Mouse (Mus musculus) forebrain, embryonic 14.5 days (tissue): ENCODE results near the gene Sik3. TPM values are rescaled to one million over a fixed set of nuclear protein-coding genes. Genes with fewer than 3 reads are reported as not detected.

Experiments
- ATAC-seq: fragments of 200-750 bp; cut with Nextera tagmentation; 2 replicates; pipeline ENCODE4 v1.8.0; 2017; ENCODE audit warnings: mild to moderate bottlenecking, moderate library complexity
- DNase-seq: peaks from one replicate; pipeline ENCODE4 v3.0.0-alpha.2; 2015; ENCODE audit warnings: low spot score
- H3K27ac ChIP-seq: fragments of 300-500 bp; sonication (generic); 2 replicates; pipeline ENCODE4 v1.5.1; 2014; ENCODE audit warnings: low read depth, mild to moderate bottlenecking, control low read depth, low read length, moderate library complexity
- H3K27me3 ChIP-seq: fragments of 300-500 bp; sonication (generic); replicated peaks from 2 replicates; pipeline ENCODE4 v1.6.1; 2014; ENCODE audit warnings: low read length, control low read depth, mixed read lengths; ENCODE audit not compliant: control insufficient read depth, insufficient read depth
- H3K36me3 ChIP-seq: fragments of 300-500 bp; sonication (generic); 2 replicates; pipeline ENCODE4 v1.6.1; 2014; ENCODE audit warnings: low read length, control low read depth; ENCODE audit not compliant: control insufficient read depth, insufficient read depth
- H3K4me1 ChIP-seq: fragments of 300-500 bp; sonication (generic); 2 replicates; pipeline ENCODE4 v1.6.1; 2014; ENCODE audit warnings: antibody characterized with exemption, low read length, control low read depth; ENCODE audit not compliant: control insufficient read depth, insufficient read depth
- H3K4me2 ChIP-seq: fragments of 300-500 bp; sonication (generic); 2 replicates; pipeline ENCODE4 v1.6.1; 2014; ENCODE audit warnings: mild to moderate bottlenecking, control low read depth, low read length
- H3K4me3 ChIP-seq: fragments of 300-500 bp; sonication (generic); 2 replicates; pipeline ENCODE4 v1.5.1; 2014; ENCODE audit warnings: low read depth, low read length, control low read depth
- H3K9ac ChIP-seq: fragments of 300-500 bp; sonication (generic); 2 replicates; pipeline ENCODE4 v1.6.1; 2014; ENCODE audit warnings: mild to moderate bottlenecking, low read length, control low read depth, moderate library complexity
- H3K9me3 ChIP-seq: fragments of 300-500 bp; sonication (generic); replicated peaks from 2 replicates; pipeline ENCODE4 v1.6.1; 2016; ENCODE audit warnings: low read length, control low read depth, mixed read lengths; ENCODE audit not compliant: control insufficient read depth
- WGBS: fragments of 180-500 bp; shearing (Covaris S2); extraction: QIAGEN DNeasy Blood & Tissue Kit; methylation state at CpG from one replicate; pipeline ENCODE4 v1.1.7; 2014; 5-methylcytosine and 5-hydroxymethylcytosine counted together
- polyA plus RNA-seq: library from polyadenylated mRNA; unstranded; fragments of >200 nt; fragmentation: Nextera tagmentation; extraction: Ambion mirVana; gene quantifications from 2 replicates; pipeline ENCODE4 v1.2.1, GENCODE M21; 2014

Gene Sik3
- polyA plus RNA-seq, 1 experiment from 2014 or later = 5.0 TPM

DNA sequence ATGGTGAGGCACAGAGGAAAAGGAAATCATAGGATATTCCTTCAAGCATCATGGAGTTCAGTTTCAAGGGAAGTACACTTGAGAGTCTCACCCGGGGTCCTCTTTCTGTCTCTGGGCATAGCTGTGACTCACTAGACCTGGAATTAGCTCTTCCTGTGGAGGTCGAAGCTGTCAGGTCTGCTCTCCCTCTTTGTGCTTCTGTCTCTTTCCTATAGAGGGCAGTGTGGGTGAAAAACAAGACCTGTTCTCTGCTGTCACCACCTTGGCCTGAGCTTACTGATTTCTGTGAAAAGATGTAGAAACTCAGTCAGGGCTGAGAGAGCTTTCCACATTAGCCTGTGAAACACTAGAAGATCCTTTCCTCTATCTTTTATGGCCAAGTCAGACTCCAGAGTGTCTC lies 172.6 kb downstream of the Sik3 start:
- H3K36me3 ChIP-seq = no peaks in the 10 kb centered on the region

DNA sequence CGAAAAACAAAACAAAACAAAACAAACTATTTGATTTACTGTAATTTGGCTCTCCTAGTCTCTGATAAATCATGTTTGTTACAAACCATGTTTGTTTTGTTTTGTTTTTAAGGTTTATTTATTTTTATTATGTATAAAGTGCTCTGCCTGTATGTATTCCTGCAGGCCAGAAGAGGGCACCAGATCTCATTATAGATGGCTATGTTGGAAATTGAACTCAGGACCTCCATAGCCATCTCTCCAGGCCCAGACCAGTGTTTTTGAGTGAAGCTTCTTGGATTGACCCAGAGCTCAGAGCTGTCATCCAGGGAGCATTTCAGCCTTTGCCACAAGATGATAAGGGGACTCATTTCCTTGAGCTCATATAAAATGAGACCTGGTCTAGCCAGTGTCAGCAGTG lies 173.8 kb downstream of the Sik3 start:
- Histone ChIP-seq H3K36me3 (no peaks in the 10 kb centered on the region), H3K4me2 (no peak overlapping the region), H3K4me1 (no peaks in the 10 kb centered on the region; the same call in 1 of the 2 replicates), H3K27ac (no peak overlapping the region), H3K4me3 (no peak overlapping the region), H3K27me3 (no peaks in the 10 kb centered on the region), H3K9me3 (no peaks in the 10 kb centered on the region), H3K9ac (no peak overlapping the region)
- ATAC-seq (no peak), DNase-seq (no peak)
- 93% methylated on average over 1 of the region's 1 CpGs for WGBS

More for the DNA sequence above, 172.6 kb downstream of the Sik3 start:
- Histone ChIP-seq H3K4me3 (no peak overlapping the region), H3K9me3 (no peaks in the 10 kb centered on the region), H3K27me3 (no peaks in the 10 kb centered on the region), H3K27ac (no peak overlapping the region), H3K4me1 (no peaks in the 10 kb centered on the region; the same call in 1 of the 2 replicates), H3K9ac (no peak overlapping the region), H3K4me2 (no peak overlapping the region)
- WGBS = 59% methylated on average over 2 of the region's 2 CpGs
- peak; percentile 38 for DNase-seq
- no peak for ATAC-seq

DNA sequence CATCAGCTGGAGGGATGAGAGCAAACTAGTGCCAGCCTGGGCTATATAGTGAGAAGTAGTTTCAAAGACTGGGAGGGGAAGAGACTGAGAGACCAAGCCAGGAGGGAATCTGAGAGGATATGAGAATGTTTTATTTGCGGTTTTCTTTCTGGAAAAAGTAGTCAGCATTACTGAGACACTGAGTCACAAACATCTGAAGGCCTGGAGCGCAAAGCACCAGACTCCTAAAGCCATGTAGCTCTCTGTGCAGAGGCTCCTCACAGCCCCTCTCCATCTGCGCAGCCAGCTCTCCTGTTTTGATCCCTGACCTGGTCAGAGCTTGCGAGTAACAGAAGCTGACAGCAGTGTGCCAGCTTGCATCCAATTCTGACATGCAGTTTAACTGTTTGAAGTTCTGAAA lies 175.8 kb downstream of the Sik3 start:
- ATAC-seq = no peak

DNA sequence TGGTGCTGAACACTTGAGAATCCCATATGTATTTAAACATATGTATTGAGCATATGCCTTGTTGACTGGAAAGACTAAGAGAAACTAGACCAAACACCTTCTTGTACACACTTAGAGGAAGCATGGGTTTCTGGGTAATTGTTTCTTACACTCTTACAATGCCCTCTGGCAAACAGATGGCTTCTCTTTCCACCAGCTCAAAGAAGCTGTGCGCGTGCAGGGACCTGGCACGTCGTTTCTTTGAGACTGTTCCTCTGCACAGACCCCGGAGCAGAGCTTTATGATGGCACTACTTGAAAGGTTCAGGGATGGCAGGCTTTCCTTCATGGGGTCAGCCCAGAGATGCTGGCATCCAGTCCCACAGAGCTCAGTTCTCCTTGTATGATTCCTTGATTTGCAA lies 176.3 kb downstream of the Sik3 start:
- Histone ChIP-seq H3K4me1 (no peaks in the 10 kb centered on the region; the same call in 1 of the 2 replicates), H3K27me3 (no peaks in the 10 kb centered on the region), H3K36me3 (no peaks in the 10 kb centered on the region), H3K9ac (no peak overlapping the region), H3K4me2 (no peak overlapping the region), H3K9me3 (no peaks in the 10 kb centered on the region), H3K4me3 (no peak overlapping the region), H3K27ac (peak overlapping the region; percentile 48; the same call in 1 of the 2 replicates)
- ATAC-seq = 0 out of 2 replicates have a peak, but pooled peaks have one; percentile 18
- 54% methylated on average over 5 of the region's 5 CpGs for WGBS
- peak; percentile 60 for DNase-seq

More for the DNA sequence above, 175.8 kb downstream of the Sik3 start:
- H3K9me3 ChIP-seq = no peaks in the 10 kb centered on the region
- no peaks in the 10 kb centered on the region; the same call in 1 of the 2 replicates for H3K4me1 ChIP-seq
- WGBS = 86% methylated on average over 4 of the region's 4 CpGs
- no peaks in the 10 kb centered on the region for H3K36me3 ChIP-seq
- no peak overlapping the region for H3K27ac ChIP-seq
- H3K9ac ChIP-seq = no peak overlapping the region
- H3K27me3 ChIP-seq = no peaks in the 10 kb centered on the region
- H3K4me3 ChIP-seq = no peak overlapping the region
- H3K4me2 ChIP-seq = no peak overlapping the region
- no peak for DNase-seq

DNA sequence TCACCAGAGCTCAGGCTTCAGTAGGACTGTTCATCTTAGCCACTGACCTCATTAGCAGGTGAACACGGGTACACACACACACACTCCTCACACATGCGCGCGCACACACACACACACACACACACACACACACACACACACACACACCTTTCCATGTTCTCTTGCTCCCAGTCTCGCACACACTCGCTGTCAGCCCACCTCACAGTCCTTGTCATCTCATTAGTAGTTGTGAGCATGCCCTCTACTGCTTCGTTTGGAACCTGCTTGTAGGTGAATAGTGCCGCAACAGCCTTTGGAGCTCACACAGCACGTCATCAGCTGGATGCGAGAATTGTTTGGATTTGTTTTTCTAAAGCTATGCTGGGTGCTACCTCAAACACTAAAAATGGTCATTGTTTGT lies 176.8 kb downstream of the Sik3 start:
- no peaks in the 10 kb centered on the region for H3K36me3 ChIP-seq
- 0 out of 2 replicates have a peak, but pooled peaks have one; percentile 23 for ATAC-seq
- DNase-seq = peak; percentile 17
- H3K9ac ChIP-seq = no peak overlapping the region
- no peaks in the 10 kb centered on the region for H3K9me3 ChIP-seq
- no peak overlapping the region for H3K4me2 ChIP-seq
- peak overlapping the region; percentile 48; the same call in 1 of the 2 replicates for H3K27ac ChIP-seq
- H3K27me3 ChIP-seq = no peaks in the 10 kb centered on the region
- H3K4me3 ChIP-seq = no peak overlapping the region
- H3K4me1 ChIP-seq = no peaks in the 10 kb centered on the region; the same call in 1 of the 2 replicates
- 73% methylated on average over 10 of the region's 10 CpGs for WGBS

DNA sequence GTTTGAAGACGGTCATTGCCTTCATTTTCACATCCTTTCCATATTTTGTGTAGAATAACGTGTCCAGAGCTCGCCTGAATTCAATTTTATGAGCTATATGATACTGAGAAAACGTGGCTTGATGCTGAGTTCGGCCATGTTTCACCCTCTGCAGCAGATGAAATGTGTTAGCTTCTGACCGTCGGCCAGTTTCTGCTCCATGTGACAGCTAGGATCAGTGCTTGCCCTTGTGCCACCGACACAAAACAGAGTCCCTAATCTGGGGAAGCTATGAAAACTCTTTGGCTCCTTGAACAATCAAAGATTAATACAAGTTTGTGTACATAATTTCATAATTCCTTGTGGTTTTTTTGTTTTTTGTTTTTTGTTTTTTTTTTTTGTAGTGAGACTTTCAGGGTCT lies 178.6 kb downstream of the Sik3 start:
- 83% methylated on average over 8 of the region's 8 CpGs for WGBS
- no peak for DNase-seq
- H3K4me2 ChIP-seq = no peak overlapping the region

DNA sequence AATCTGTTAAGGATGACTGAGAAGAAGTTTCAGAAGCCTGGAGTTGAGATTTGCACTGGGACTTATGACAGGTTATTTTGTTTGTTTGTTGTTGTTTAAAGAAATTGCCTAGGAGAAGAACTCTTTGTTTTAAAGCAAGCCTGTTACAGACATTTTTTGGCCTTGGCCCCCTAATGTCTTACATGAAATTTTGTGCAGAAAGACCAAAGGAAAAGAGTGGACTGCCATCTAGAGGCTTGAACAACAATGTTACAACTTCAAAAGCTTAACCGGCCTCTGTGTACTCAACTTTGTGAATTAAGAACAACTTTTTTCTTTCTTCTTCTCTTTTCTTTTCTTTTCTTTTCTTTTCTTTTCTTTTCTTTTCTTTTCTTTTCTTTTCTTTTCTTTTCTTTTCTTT lies 179.0 kb downstream of the Sik3 start:
- H3K4me3 ChIP-seq = no peak overlapping the region
- no peak overlapping the region for H3K4me2 ChIP-seq
- H3K36me3 ChIP-seq = peaks cover 12% of the 10 kb centered on the region; the same call in 1 of the 2 replicates
- H3K4me1 ChIP-seq = no peaks in the 10 kb centered on the region; the same call in 1 of the 2 replicates
- no peaks in the 10 kb centered on the region for H3K9me3 ChIP-seq
- DNase-seq = peak; percentile 83
- no peak for ATAC-seq
- no peak overlapping the region for H3K27ac ChIP-seq
- WGBS = 39% methylated on average over 1 of the region's 1 CpGs
- no peak overlapping the region for H3K9ac ChIP-seq
- no peaks in the 10 kb centered on the region for H3K27me3 ChIP-seq

More for the DNA sequence above, 178.6 kb downstream of the Sik3 start:
- Histone ChIP-seq H3K4me1 (no peaks in the 10 kb centered on the region; the same call in 1 of the 2 replicates), H3K9ac (no peak overlapping the region), H3K36me3 (peaks cover 12% of the 10 kb centered on the region; the same call in 1 of the 2 replicates), H3K9me3 (no peaks in the 10 kb centered on the region), H3K4me3 (no peak overlapping the region), H3K27ac (no peak overlapping the region), H3K27me3 (no peaks in the 10 kb centered on the region)
- no peak for ATAC-seq

DNA sequence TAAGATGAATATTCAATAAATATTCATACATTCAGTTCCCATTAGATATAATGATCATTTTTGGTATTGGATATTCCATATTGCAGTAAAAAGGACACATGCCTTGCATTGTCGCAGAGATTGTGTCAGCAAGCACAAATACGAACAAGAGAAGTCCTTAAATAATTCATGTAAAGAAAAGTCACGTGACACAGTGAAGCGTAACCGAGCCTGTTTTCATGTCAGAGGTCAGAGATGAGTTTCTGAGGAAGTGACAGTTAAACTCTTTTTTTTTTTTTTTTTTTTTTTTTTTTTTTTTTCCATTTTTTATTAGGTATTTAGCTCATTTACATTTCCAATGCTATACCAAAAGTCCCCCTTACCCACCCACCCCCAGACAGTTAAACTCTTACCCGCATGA lies 180.0 kb downstream of the Sik3 start:
- H3K36me3 ChIP-seq = peaks cover 19% of the 10 kb centered on the region
- DNase-seq = no peak
- H3K9ac ChIP-seq = no peak overlapping the region
- H3K27ac ChIP-seq = no peak overlapping the region
- ATAC-seq = no peak
- no peaks in the 10 kb centered on the region for H3K27me3 ChIP-seq
- H3K4me1 ChIP-seq = no peaks in the 10 kb centered on the region; the same call in 1 of the 2 replicates
- no peak overlapping the region for H3K4me3 ChIP-seq
- H3K4me2 ChIP-seq = no peak overlapping the region
- H3K9me3 ChIP-seq = no peaks in the 10 kb centered on the region
- WGBS = 89% methylated on average over 6 of the region's 6 CpGs

DNA sequence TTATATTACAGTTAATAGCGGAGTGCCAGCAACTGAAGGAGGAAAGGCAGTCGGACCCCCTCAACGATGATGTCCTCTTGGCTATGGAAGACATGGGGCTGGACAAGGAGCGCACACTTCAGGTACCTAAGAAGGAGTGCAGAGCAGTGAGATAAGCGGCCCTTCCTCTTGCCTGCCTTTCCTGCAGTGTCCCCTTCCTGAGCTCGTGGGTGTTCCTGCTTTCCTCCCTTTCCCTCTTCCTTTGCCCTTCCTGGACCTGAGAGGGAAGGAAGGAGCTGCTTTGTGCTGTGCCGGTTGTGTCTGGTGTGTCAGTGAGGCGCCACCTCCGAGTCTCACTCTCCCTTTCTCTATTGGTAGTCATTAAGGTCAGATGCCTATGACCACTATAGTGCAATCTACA lies 182.2 kb downstream of the Sik3 start:
- ATAC-seq (no peak), DNase-seq (no peak)
- Histone ChIP-seq H3K27me3 (no peaks in the 10 kb centered on the region), H3K4me1 (no peaks in the 10 kb centered on the region), H3K4me3 (no peak overlapping the region), H3K4me2 (no peak overlapping the region), H3K36me3 (peaks cover 36% of the 10 kb centered on the region), H3K9ac (no peak overlapping the region), H3K9me3 (no peaks in the 10 kb centered on the region), H3K27ac (no peak overlapping the region)
- 85% methylated on average over 9 of the region's 9 CpGs for WGBS
